Mouse (Mus musculus) hindbrain, embryonic 16.5 days (tissue): ENCODE measurements around the gene Jph4. TPM values are rescaled to one million over a fixed set of nuclear protein-coding genes. Genes with fewer than 3 reads are reported as not detected.
A peak's percentile ranks its signal among the peaks of the same experiment; 100 is the strongest.

Source experiments
- ATAC-seq: fragments of 200-750 bp; cut with Nextera tagmentation; 2 replicates; pipeline ENCODE4 v1.8.0; 2017; ENCODE audit warnings: moderate TSS enrichment, moderate library complexity
- H3K27ac ChIP-seq: fragments of 300-500 bp; sonication (generic); 2 replicates; pipeline ENCODE4 v1.5.1; 2014; ENCODE audit warnings: low read depth, mild to moderate bottlenecking, control low read depth, low read length, moderate library complexity
- H3K27me3 ChIP-seq: fragments of 300-500 bp; sonication (generic); replicated peaks from 2 replicates; pipeline ENCODE4 v1.6.1; 2014; ENCODE audit warnings: low read length; ENCODE audit not compliant: control insufficient read depth, insufficient read depth
- H3K36me3 ChIP-seq: fragments of 300-500 bp; sonication (generic); 2 replicates; pipeline ENCODE4 v1.6.1; 2014; ENCODE audit warnings: mild to moderate bottlenecking, low read length, moderate library complexity, mixed read lengths; ENCODE audit not compliant: control insufficient read depth, insufficient read depth
- H3K4me1 ChIP-seq: fragments of 300-500 bp; sonication (generic); 2 replicates; pipeline ENCODE4 v1.6.1; 2014; ENCODE audit warnings: low read depth, low read length; ENCODE audit not compliant: control insufficient read depth, insufficient read depth
- H3K4me2 ChIP-seq: fragments of 300-500 bp; sonication (generic); 2 replicates; pipeline ENCODE4 v1.6.1; 2014; ENCODE audit warnings: mild to moderate bottlenecking, low read length, control low read depth, moderate library complexity
- H3K4me3 ChIP-seq: fragments of 300-500 bp; sonication (generic); 2 replicates; pipeline ENCODE4 v1.5.1; 2014; ENCODE audit warnings: mild to moderate bottlenecking, low read length, control low read depth, moderate library complexity
- H3K9ac ChIP-seq: fragments of 300-500 bp; sonication (generic); 2 replicates; pipeline ENCODE4 v1.6.1; 2014; ENCODE audit warnings: low read depth, mild to moderate bottlenecking, control low read depth, low read length, moderate library complexity
- H3K9me3 ChIP-seq: fragments of 300-500 bp; sonication (generic); 2 replicates; pipeline ENCODE4 v1.6.1; 2014; ENCODE audit warnings: mild to moderate bottlenecking, low read length, moderate library complexity; ENCODE audit not compliant: control insufficient read depth
- WGBS: fragments of 180-500 bp; shearing (Covaris S2); extraction: QIAGEN DNeasy Blood & Tissue Kit; methylation state at CpG from one replicate; pipeline ENCODE4 v1.1.7; 2014; 5-methylcytosine and 5-hydroxymethylcytosine counted together
- polyA plus RNA-seq: library from polyadenylated mRNA; unstranded; fragments of >200 nt; fragmentation: Nextera tagmentation; extraction: Ambion mirVana; gene quantifications from 2 replicates; pipeline ENCODE4 v1.2.1, GENCODE M21; 2015

Jph4 gene
- polyA plus RNA-seq, 1 experiment from 2014 or later = 32.3 TPM

DNA sequence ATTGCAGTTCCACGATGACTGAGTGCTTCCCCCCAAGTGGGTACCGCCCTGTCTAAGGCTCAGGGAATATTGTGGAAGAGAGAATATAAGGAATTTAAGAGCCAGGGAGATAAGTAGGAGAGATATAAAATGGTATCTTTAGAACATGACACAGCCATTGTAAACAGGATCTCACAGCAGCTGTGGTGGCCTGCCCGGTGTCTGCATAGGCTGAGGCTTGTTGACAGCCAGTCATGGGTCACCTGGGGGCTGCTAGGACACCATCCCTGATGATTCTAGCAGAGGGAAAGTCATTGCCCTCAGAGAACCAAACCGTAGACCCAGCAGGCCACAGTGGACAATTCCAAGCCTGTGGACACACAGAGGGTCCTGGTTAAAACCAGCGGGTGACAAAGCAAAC, 34.2 kb upstream of the Jph4 start:
- 84% methylated on average over 5 of the region's 5 CpGs for WGBS
- H3K4me2 ChIP-seq = no peak overlapping the region
- no peak overlapping the region for H3K9ac ChIP-seq
- H3K4me3 ChIP-seq = no peak overlapping the region
- H3K4me1 ChIP-seq = peaks cover 7% of the 10 kb centered on the region
- no peaks in the 10 kb centered on the region for H3K27me3 ChIP-seq
- no peaks in the 10 kb centered on the region for H3K36me3 ChIP-seq
- no peak for ATAC-seq
- H3K9me3 ChIP-seq = no peaks in the 10 kb centered on the region
- no peak overlapping the region for H3K27ac ChIP-seq

DNA sequence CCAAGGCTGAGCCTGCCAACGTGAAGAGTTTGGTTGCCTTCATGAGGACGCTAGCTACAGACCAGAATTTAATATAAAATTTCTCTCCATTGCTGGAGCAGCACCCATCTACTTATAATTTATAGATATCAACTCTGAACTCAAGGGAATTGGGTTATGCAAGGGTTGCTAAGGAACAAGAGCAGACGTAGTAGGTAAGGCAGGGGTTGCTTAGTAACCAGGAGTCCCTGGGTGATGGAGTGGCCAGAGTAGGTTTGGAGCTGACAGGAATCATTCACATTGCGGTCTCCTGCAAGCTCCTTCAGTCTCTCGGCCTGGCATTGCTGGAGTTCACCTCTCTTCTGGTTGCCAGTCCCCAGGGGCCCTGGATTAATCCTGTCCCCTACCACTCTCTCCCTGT, 32.3 kb upstream of the Jph4 start:
- Histone ChIP-seq H3K9me3 (no peaks in the 10 kb centered on the region), H3K36me3 (no peaks in the 10 kb centered on the region), H3K27me3 (no peaks in the 10 kb centered on the region), H3K27ac (no peak overlapping the region; the same call in 1 of the 2 replicates), H3K4me2 (no peak overlapping the region), H3K4me3 (no peak overlapping the region), H3K9ac (no peak overlapping the region), H3K4me1 (peaks cover 7% of the 10 kb centered on the region)
- 45% methylated on average over 5 of the region's 5 CpGs for WGBS
- ATAC-seq = peak; percentile 82

GRCm38 (mm10) chr14:55148363-55148915, 31.7 kb upstream of the Jph4 start:
- no peaks in the 10 kb centered on the region for H3K27me3 ChIP-seq
- no peak overlapping the region for H3K27ac ChIP-seq
- H3K4me3 ChIP-seq = no peak overlapping the region
- H3K4me2 ChIP-seq = no peak overlapping the region
- no peaks in the 10 kb centered on the region for H3K36me3 ChIP-seq
- no peaks in the 10 kb centered on the region for H3K9me3 ChIP-seq
- WGBS = 31% methylated on average over 5 of the region's 5 CpGs
- peak; percentile 77 for ATAC-seq
- H3K4me1 ChIP-seq = peaks cover 7% of the 10 kb centered on the region
- peak overlapping the region; percentile 24; the same call in 1 of the 2 replicates for H3K9ac ChIP-seq

- peaks cover 7% of the 10 kb centered on the region for H3K4me1 ChIP-seq
- no peaks in the 10 kb centered on the region for H3K36me3 ChIP-seq
- no peaks in the 10 kb centered on the region for H3K27me3 ChIP-seq
- H3K4me2 ChIP-seq = no peak overlapping the region
- WGBS = 89% methylated on average over 12 of the region's 12 CpGs
- no peak overlapping the region for H3K27ac ChIP-seq
- H3K9ac ChIP-seq = no peak overlapping the region
- H3K4me3 ChIP-seq = no peak overlapping the region
- ATAC-seq = no peak
- H3K9me3 ChIP-seq = no peaks in the 10 kb centered on the region
These were observed 30.2 kb upstream of the Jph4 start for GRCm38 (mm10) chr14:55146829-55147401.

GRCm38 (mm10) chr14:55146324-55146723, 29.6 kb upstream of the Jph4 start:
- Histone ChIP-seq H3K27ac (no peak overlapping the region), H3K36me3 (no peaks in the 10 kb centered on the region), H3K4me2 (no peak overlapping the region), H3K4me3 (no peak overlapping the region), H3K9ac (no peak overlapping the region), H3K4me1 (peaks cover 7% of the 10 kb centered on the region), H3K27me3 (no peaks in the 10 kb centered on the region), H3K9me3 (no peaks in the 10 kb centered on the region)
- WGBS = 79% methylated on average over 1 of the region's 1 CpGs
- ATAC-seq = no peak

GRCm38 (mm10) chr14:55139313-55139712, 22.6 kb upstream of the Jph4 start:
- no peak for ATAC-seq
- Histone ChIP-seq H3K9me3 (no peaks in the 10 kb centered on the region), H3K27ac (no peak overlapping the region), H3K27me3 (no peaks in the 10 kb centered on the region), H3K4me2 (no peak overlapping the region), H3K9ac (no peak overlapping the region), H3K4me3 (no peak overlapping the region), H3K4me1 (no peaks in the 10 kb centered on the region), H3K36me3 (no peaks in the 10 kb centered on the region)
- 47% methylated on average over 7 of the region's 7 CpGs for WGBS

DNA sequence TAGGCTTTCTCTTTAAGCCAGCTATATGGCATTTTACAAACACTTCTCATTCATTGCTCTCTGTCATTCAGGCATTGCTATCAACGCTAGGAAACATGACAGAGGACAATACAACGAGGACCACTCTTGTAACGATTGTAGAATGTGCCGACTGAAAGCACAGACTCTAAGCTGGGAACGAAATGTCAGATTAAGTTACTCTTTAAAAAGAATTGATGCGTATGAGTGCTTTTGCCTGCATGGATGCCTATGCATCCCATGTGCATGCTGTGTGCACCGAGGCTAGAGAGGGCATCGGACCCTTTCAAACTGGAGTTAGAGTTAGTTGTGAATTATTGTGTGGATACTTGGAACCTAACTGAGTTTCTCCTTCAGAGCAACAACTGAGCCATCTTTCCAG, 18.9 kb upstream of the Jph4 start:
- no peak overlapping the region for H3K27ac ChIP-seq
- no peaks in the 10 kb centered on the region for H3K27me3 ChIP-seq
- no peaks in the 10 kb centered on the region for H3K9me3 ChIP-seq
- ATAC-seq = no peak
- H3K36me3 ChIP-seq = no peaks in the 10 kb centered on the region
- 79% methylated on average over 8 of the region's 8 CpGs for WGBS
- no peak overlapping the region for H3K9ac ChIP-seq
- H3K4me3 ChIP-seq = no peak overlapping the region
- no peaks in the 10 kb centered on the region for H3K4me1 ChIP-seq
- no peak overlapping the region for H3K4me2 ChIP-seq

DNA sequence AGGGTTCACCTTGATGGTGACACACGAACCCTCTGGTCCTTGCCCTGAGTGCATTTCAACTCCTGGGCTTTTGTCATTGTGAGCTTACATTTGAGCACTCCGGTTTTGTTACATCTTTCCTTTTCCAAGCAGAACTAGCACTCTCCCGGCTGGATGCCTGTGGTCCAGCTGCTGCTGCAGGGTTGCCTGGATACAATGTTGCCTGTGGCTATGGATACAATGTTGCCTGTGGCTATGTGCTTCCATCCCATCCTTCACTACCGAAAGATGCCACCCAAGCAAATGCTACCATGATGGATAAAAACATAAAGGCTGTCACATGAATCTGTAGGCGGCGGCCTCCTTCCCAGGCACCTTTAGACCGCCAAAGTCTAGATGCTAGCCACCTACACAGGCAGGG, 9.8 kb upstream of the Jph4 start:
- 60% methylated on average over 7 of the region's 7 CpGs for WGBS
- Histone ChIP-seq H3K9me3 (no peaks in the 10 kb centered on the region), H3K9ac (no peak overlapping the region), H3K36me3 (no peaks in the 10 kb centered on the region), H3K4me1 (peaks cover 12% of the 10 kb centered on the region), H3K4me2 (no peak overlapping the region), H3K27me3 (no peaks in the 10 kb centered on the region), H3K4me3 (no peak overlapping the region), H3K27ac (no peak overlapping the region)
- ATAC-seq = no peak

- 89% methylated on average over 5 of the region's 5 CpGs for WGBS
- Histone ChIP-seq H3K4me3 (no peak overlapping the region), H3K27me3 (no peaks in the 10 kb centered on the region)
These were observed 9.0 kb upstream of the Jph4 start for GRCm38 (mm10) chr14:55125711-55126110.

More at GRCm38 (mm10) chr14:55125711-55126110, 9.0 kb upstream of the Jph4 start:
- Histone ChIP-seq H3K4me1 (peaks cover 12% of the 10 kb centered on the region), H3K36me3 (no peaks in the 10 kb centered on the region), H3K4me2 (no peak overlapping the region), H3K9ac (no peak overlapping the region), H3K9me3 (no peaks in the 10 kb centered on the region), H3K27ac (no peak overlapping the region)
- no peak for ATAC-seq
